Mouse (Mus musculus): Measurements from ENCODE around the gene Fbxw4. TPM values are rescaled to one million over a fixed set of nuclear protein-coding genes. Genes with fewer than 3 reads are reported as not detected.

Fbxw4 gene
- polyA plus RNA-seq, 1 experiment from 2014 or later = 6.8 TPM

DNA sequence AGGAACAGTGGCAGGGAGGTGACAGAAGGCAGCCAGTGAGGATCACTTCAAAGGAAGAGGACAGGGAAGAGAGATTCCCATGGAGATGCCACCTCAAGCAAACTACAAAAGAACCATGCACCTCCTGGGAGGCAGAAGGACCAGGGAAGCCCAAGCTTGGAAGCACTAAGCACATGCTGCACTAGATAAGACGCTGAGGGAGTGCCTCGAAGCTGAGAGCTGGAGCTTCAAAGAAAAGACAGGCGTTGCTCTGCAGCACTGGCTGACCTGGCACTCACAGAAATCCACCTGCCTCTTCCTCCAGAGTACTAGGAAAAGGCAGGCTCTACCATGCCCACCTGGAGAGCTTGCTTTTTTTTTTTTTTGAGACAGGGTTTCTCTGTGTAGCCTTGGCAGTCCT, 33.1 kb downstream of the Fbxw4 start:
- H3K4me1 ChIP-seq = no peaks in the 10 kb centered on the region
- H3K36me3 ChIP-seq = peaks cover 8% of the 10 kb centered on the region; the same call in 1 of the 2 replicates
- no peak for ATAC-seq (ENCODE audit: insufficient number of reproducible peaks, insufficient read depth, low FRiP score, low TSS enrichment)
- no peak overlapping the region for H3K27ac ChIP-seq
- H3K9me3 ChIP-seq = no peaks in the 10 kb centered on the region
- H3K27me3 ChIP-seq = no peaks in the 10 kb centered on the region
- H3K9ac ChIP-seq = no peak overlapping the region
- H3K4me2 ChIP-seq (replicated peaks) = no peak overlapping the region
- no peak overlapping the region for H3K4me3 ChIP-seq
- 31% methylated on average over 3 of the region's 3 CpGs for WGBS

DNA sequence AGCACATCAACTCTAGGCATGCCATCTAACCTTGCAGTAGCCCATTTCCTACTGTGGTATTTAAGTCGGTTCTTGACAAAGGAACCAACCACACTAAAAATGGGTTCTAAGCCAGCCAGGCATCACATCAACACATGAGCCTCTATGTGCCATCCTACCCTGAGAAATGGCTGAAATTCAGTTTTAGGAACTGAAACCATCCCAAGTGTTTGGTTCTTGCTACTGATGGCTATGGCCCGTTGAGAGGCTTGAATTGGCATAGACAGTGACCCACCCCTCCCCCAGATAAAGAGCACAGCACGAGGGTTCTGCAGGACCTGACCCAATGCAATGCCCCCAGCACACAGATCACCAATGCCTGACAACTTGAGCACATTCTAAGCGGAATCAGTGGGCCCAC, 36.4 kb downstream of the Fbxw4 start:
- Histone ChIP-seq H3K36me3 (peaks cover 8% of the 10 kb centered on the region; the same call in 1 of the 2 replicates), H3K4me3 (no peak overlapping the region), H3K27me3 (no peaks in the 10 kb centered on the region), H3K4me1 (no peaks in the 10 kb centered on the region), H3K27ac (no peak overlapping the region), H3K9me3 (no peaks in the 10 kb centered on the region), H3K4me2 (replicated peaks) (no peak overlapping the region), H3K9ac (no peak overlapping the region)
- WGBS = 86% methylated on average over 4 of the region's 4 CpGs
- ATAC-seq (ENCODE audit: insufficient number of reproducible peaks, insufficient read depth, low FRiP score, low TSS enrichment) = no peak

DNA sequence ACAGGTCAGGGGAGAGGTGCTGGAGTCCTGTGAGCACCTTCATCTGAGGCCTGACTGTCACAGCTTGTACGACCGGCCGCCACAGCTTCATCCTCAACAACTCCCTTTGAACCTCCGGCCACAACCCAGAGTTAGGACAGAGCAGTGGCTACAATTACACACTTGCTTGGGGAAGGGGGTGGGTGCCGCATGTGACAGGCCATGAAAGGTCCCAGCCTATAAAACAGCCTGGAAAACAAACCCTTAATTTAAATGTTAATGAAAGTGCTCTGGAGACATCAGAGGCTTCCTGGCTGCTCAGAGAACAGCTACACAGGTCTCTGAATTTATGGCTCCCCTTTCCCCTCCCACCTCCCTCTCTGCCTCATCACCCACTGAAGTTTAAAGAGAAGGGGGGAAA, 38.0 kb downstream of the Fbxw4 start:
- Histone ChIP-seq H3K27me3 (no peaks in the 10 kb centered on the region), H3K4me1 (no peaks in the 10 kb centered on the region), H3K36me3 (peaks cover 8% of the 10 kb centered on the region; the same call in 1 of the 2 replicates), H3K9me3 (no peaks in the 10 kb centered on the region), H3K9ac (no peak overlapping the region), H3K4me2 (replicated peaks) (no peak overlapping the region), H3K4me3 (no peak overlapping the region), H3K27ac (no peak overlapping the region)
- WGBS = 51% methylated on average over 5 of the region's 5 CpGs
- no peak for ATAC-seq (ENCODE audit: insufficient number of reproducible peaks, insufficient read depth, low FRiP score, low TSS enrichment)

DNA sequence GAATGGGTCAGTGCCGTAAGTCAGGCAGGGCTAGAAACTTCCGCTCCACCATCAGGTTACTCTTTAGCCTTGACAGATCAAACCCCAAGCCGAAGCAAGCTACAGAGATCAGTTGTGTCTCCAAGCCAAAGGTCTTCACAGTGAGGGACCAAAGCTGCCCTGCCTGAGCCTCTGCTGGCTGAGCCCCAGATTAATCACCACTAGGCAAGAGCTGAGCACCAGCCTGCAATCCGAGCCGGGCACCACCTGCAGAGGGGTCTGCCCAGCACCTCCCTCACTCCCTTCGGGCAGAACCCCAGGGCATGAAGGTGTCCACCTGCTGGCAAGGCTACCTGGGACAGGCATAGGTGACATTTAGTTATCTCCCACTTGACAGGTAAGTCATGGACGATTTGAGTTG, 39.1 kb downstream of the Fbxw4 start:
- Histone ChIP-seq H3K9ac (no peak overlapping the region), H3K4me1 (peaks cover 9% of the 10 kb centered on the region), H3K27me3 (no peaks in the 10 kb centered on the region), H3K4me2 (replicated peaks) (no peak overlapping the region), H3K9me3 (no peaks in the 10 kb centered on the region), H3K36me3 (peaks cover 4% of the 10 kb centered on the region; the same call in 1 of the 2 replicates), H3K27ac (no peak overlapping the region), H3K4me3 (no peak overlapping the region)
- WGBS = 69% methylated on average over 7 of the region's 7 CpGs
- ATAC-seq (ENCODE audit: insufficient number of reproducible peaks, insufficient read depth, low FRiP score, low TSS enrichment) = no peak

DNA sequence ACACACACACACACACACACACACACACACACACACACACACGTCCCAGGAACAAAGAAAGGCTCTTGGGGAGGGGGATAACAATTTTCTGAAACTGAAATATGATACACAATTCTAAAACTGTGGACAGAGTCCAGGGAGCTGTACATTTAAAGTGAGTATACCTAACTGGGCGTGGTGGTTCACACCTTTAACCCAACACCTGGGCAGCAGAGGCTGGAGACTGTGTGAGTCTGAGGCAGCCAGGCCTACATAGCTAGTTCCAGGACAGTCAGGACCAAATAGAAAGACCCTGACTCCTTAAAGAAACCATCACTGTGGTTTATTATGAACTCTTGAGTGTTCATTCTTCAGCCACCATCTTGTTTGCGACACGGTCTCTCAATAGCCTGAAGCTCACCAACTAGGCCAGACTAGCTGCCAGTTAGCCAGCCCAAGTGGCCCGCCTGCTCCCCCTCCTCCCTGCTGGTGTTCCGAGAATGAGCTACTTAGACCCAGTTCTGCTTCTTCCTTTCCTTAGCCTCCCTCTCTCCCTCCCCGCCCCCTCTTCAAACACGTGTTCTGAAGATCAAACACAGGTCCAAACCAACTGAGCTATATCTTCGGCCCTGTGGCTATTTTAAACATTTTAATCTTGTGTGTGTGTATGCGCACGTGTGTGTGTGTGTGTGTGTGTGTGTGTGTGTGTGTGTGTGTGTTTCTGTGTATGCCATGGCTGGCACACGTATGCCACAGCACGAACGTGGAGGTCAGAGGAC, 40.2 kb downstream of the Fbxw4 start:
- H3K9me3 ChIP-seq = no peaks in the 10 kb centered on the region
- peaks cover 20% of the 10 kb centered on the region for H3K4me1 ChIP-seq
- no peak overlapping the region for H3K9ac ChIP-seq
- no peaks in the 10 kb centered on the region for H3K36me3 ChIP-seq
- WGBS = 82% methylated on average over 14 of the region's 14 CpGs
- H3K27ac ChIP-seq = no peak overlapping the region
- no peak for ATAC-seq (ENCODE audit: insufficient number of reproducible peaks, insufficient read depth, low FRiP score, low TSS enrichment)
- H3K4me3 ChIP-seq = no peak overlapping the region
- no peaks in the 10 kb centered on the region for H3K27me3 ChIP-seq
- H3K4me2 ChIP-seq (replicated peaks) = no peak overlapping the region

DNA sequence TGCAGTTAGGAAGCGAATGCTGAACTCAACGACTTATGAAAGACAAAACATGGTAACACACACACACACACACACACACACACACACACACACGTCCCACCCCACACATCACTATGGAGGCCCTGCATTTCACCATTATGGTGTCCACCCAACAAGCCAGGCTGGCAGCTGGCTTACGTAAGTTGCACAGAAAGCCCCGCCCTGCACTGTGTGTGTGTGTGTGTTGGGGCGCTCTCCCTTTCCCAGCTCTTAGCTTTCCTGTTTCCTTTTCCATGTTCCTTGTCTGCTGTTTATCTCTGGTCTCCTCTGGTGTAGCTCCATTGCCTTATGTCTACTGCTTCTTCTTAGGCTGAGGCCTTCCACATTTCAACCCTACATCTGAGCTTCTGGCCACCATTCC, 41.9 kb downstream of the Fbxw4 start:
- Histone ChIP-seq H3K9ac (no peak overlapping the region), H3K4me3 (no peak overlapping the region), H3K9me3 (no peaks in the 10 kb centered on the region), H3K4me1 (peaks cover 25% of the 10 kb centered on the region), H3K27me3 (no peaks in the 10 kb centered on the region), H3K4me2 (replicated peaks) (no peak overlapping the region), H3K36me3 (no peaks in the 10 kb centered on the region), H3K27ac (no peak overlapping the region)
- no peak for ATAC-seq (ENCODE audit: insufficient number of reproducible peaks, insufficient read depth, low FRiP score, low TSS enrichment)
- WGBS = 92% methylated on average over 6 of the region's 6 CpGs

DNA sequence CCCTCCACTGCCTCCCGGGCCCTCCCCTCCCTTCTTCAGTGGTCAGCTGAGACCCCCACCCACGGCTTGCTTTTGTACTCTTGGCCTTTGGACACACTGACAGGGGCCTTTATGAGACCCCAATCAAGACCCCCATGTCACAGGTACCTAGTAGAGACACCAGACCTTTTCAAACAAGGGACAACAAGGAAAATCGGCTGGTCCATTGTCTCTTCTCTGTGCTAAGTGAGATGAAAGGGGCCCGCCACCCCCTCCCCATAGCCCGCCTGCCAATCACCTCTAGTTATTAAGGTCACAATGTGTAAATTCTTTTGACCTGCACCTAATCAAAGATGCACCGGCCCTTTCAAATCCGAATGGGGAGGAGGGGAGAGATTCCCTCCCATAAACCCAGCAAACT, 43.4 kb downstream of the Fbxw4 start:
- peaks cover 25% of the 10 kb centered on the region for H3K4me1 ChIP-seq

DNA sequence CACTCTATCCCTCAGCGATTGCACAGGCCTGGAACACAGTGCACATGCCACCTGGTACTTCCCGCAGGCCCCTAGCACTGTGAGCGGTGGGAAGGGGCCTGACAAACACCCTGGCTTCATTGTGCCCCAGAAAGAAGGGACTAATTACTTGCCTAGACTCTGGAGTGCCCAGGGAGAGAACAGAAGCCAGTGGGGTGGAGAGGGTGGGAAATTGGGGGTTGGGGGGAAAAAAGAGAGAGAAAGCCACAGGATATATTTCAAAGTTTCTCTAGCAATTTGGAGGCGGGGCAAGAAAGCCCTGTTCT, 43.9 kb downstream of the Fbxw4 start:
- no peak overlapping the region for H3K4me3 ChIP-seq
- H3K4me1 ChIP-seq = peaks cover 25% of the 10 kb centered on the region
- H3K9me3 ChIP-seq = no peaks in the 10 kb centered on the region
- no peaks in the 10 kb centered on the region for H3K27me3 ChIP-seq
- H3K4me2 ChIP-seq (replicated peaks) = no peak overlapping the region
- no peak overlapping the region for H3K27ac ChIP-seq
- ATAC-seq (ENCODE audit: insufficient number of reproducible peaks, insufficient read depth, low FRiP score, low TSS enrichment) = no peak
- 0 out of 2 replicates have a peak, but pooled peaks cover 2% of the 10 kb centered on the region for H3K36me3 ChIP-seq
- 51% methylated on average over 4 of the region's 4 CpGs for WGBS
- H3K9ac ChIP-seq = no peak overlapping the region

More for the DNA sequence above, 43.4 kb downstream of the Fbxw4 start:
- ATAC-seq (ENCODE audit: insufficient number of reproducible peaks, insufficient read depth, low FRiP score, low TSS enrichment) = no peak
- no peaks in the 10 kb centered on the region for H3K27me3 ChIP-seq
- no peak overlapping the region for H3K4me2 ChIP-seq (replicated peaks)
- H3K9ac ChIP-seq = no peak overlapping the region
- no peaks in the 10 kb centered on the region for H3K9me3 ChIP-seq
- no peak overlapping the region for H3K4me3 ChIP-seq
- H3K36me3 ChIP-seq = 0 out of 2 replicates have a peak, but pooled peaks cover under 1% of the 10 kb centered on the region
- WGBS = 34% methylated on average over 7 of the region's 7 CpGs
- H3K27ac ChIP-seq = no peak overlapping the region

DNA sequence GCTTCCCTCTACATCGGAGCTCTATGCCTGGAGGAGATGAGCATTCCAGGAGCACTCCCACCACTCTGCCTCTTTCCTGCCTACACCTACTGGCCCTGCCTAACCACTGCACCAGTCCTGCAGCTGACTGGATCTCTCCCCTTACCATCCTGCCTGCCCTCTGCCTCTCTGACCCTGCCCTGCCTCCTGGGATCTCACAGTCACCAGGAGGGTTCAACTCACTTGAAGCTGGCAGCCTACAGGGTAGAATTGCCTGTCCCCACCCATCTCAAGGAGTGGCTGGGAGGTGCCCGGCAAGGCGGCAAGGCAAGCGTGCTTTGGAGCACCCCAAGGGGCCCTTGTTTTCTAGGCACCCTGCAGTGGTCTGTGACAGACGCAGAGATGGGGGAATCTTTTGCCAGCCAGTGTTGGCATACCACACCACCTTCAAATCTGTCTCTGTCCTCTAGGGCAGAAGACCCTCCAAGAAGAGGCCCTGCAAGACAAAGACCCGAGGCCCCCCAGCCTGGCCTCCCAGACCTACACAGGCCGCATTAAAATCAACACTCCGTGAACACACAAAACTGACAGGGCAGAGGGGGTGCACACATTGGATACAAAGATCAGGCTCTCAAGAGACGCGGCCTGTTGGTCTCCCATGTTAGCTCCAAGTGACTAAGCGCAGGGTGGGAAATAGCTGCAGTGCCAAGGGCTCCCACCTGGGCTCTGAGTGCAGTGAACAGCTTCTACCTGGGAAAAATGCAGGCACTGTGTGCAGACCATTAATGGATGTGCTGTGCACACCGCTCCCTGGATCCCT, 44.5 kb downstream of the Fbxw4 start:
- H3K4me2 ChIP-seq (replicated peaks) = no peak overlapping the region
- 59% methylated on average over 12 of the region's 12 CpGs for WGBS
- ATAC-seq (ENCODE audit: insufficient number of reproducible peaks, insufficient read depth, low FRiP score, low TSS enrichment) = no peak
- 0 out of 2 replicates have a peak, but pooled peaks cover 2% of the 10 kb centered on the region for H3K36me3 ChIP-seq
- no peak overlapping the region for H3K27ac ChIP-seq
- no peaks in the 10 kb centered on the region for H3K27me3 ChIP-seq
- no peak overlapping the region for H3K9ac ChIP-seq
- H3K4me3 ChIP-seq = no peak overlapping the region
- no peaks in the 10 kb centered on the region for H3K9me3 ChIP-seq
- H3K4me1 ChIP-seq = peaks cover 25% of the 10 kb centered on the region

DNA sequence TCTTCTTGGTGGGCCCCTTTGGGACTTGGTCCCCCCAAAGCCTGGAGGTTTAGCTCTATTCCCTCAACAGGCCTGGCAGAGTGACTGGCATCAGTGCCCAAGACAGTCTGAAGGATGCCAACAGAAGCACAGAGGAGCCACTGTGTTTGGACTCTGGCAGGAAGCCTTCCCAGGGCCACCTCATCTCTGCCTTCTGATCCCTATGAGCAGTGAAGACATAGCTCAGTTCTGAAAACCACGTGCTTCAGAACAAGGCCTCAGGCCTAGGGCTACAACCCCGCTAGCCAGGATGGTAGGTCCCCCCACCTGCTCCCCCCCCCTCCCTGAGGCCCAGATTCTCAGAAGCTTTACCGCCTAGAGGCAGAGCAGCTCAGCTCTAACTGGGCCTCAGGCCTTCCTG, 45.2 kb downstream of the Fbxw4 start:
- WGBS = 62% methylated on average over 3 of the region's 3 CpGs
- H3K4me2 ChIP-seq (replicated peaks) = no peak overlapping the region
- no peak overlapping the region for H3K9ac ChIP-seq
- no peak overlapping the region for H3K4me3 ChIP-seq
- H3K36me3 ChIP-seq = 0 out of 2 replicates have a peak, but pooled peaks cover 2% of the 10 kb centered on the region
- H3K9me3 ChIP-seq = no peaks in the 10 kb centered on the region
- no peak overlapping the region for H3K27ac ChIP-seq
- peaks cover 25% of the 10 kb centered on the region for H3K4me1 ChIP-seq
- no peak for ATAC-seq (ENCODE audit: insufficient number of reproducible peaks, insufficient read depth, low FRiP score, low TSS enrichment)
- H3K27me3 ChIP-seq = no peaks in the 10 kb centered on the region

DNA sequence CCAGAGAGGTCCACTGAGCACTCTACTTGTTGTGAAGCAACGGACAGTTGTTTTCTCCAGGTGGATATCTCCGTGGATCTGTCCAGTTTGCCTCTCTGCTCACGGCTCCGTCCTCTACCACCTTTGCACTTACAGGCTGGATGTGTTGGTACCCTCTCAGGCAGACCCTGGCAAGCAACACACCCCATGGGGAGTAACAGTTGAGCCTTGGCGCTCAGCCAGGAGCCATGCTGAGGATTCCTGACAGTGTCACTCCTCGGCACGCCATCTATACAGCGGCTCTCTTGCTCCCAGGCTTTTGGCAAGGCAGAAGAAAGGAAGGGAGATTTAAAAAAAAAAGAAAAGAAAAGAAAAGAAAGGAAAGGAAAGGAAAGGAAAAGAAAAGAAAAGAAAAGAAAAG, 45.7 kb downstream of the Fbxw4 start:
- H3K27me3 ChIP-seq = no peaks in the 10 kb centered on the region
- H3K4me3 ChIP-seq = no peak overlapping the region
- no peaks in the 10 kb centered on the region for H3K9me3 ChIP-seq
- H3K36me3 ChIP-seq = 0 out of 2 replicates have a peak, but pooled peaks cover 2% of the 10 kb centered on the region
- H3K9ac ChIP-seq = no peak overlapping the region
- no peak overlapping the region for H3K27ac ChIP-seq
- no peak overlapping the region for H3K4me2 ChIP-seq (replicated peaks)
- no peak for ATAC-seq (ENCODE audit: insufficient number of reproducible peaks, insufficient read depth, low FRiP score, low TSS enrichment)
- 79% methylated on average over 8 of the region's 8 CpGs for WGBS
- peaks cover 25% of the 10 kb centered on the region for H3K4me1 ChIP-seq

DNA sequence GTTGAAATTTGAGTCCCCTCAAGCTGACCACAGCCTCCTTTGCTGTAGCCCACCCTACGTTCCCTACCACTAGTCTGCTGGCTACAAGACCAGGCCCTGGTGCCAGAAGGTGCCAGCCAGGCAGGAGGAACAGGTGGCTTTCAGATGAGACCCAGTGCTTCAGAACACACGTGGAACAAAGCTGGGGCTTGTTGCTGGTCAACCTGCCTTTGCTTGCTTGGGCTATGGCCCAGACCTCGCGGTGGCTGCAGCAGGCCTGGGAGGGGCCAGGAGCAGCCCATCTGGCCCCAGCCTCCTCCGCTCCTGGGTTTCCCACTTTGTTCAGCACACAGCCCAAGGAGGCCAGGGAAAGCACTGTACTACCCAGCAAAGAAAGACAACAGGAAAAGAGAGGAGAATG, 49.3 kb downstream of the Fbxw4 start:
- Histone ChIP-seq H3K4me2 (replicated peaks) (no peak overlapping the region), H3K9me3 (no peaks in the 10 kb centered on the region), H3K27me3 (no peaks in the 10 kb centered on the region), H3K4me1 (peaks cover 17% of the 10 kb centered on the region), H3K27ac (no peak overlapping the region), H3K4me3 (no peak overlapping the region), H3K36me3 (0 out of 2 replicates have a peak, but pooled peaks cover 2% of the 10 kb centered on the region), H3K9ac (no peak overlapping the region)
- 83% methylated on average over 5 of the region's 5 CpGs for WGBS
- no peak for ATAC-seq (ENCODE audit: insufficient number of reproducible peaks, insufficient read depth, low FRiP score, low TSS enrichment)

Measured in embryonic facial prominence, embryonic 12.5 days (tissue).